Mouse (Mus musculus) ovary, postnatal 10 days (tissue): ENCODE results near the gene Dnajc7.
A peak's percentile ranks its signal among the peaks of the same experiment; 100 is the strongest.
"Not testable (repeated sequence)": the region's sequence is repeated elsewhere in the genome, so short reads cannot be mapped to it uniquely, and the experiment has no call there.

ENCODE experiments used
- DNase-seq: peaks from one replicate; pipeline ENCODE4 v3.0.0; 2022; ENCODE audit warnings: low spot score

Dnajc7 gene

DNA sequence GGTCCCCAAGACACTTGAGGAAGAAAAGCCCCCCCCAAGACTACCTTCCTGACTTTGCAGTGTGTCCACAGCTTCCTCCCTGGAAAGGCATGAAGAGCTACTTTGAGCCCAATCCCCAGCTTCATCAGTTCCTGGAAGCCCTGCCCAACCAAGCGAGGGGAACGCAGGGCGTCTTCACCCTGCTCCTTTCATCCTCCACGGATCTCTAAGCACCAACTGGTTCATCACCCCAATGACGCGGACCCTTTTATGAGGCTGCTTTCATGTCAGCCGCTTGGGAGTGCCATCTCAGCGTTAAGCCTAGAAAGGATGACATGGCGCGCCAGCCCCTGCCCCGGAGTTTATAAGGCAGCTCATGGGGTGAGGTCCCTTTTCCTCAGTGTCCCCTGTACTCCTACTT lies at the start of gene Dnajc7:
Gene Dnajc7, minus strand, starts transcription at position 187 of the 400 bp plus-strand sequence.
- DNase-seq, result no peak

DNA sequence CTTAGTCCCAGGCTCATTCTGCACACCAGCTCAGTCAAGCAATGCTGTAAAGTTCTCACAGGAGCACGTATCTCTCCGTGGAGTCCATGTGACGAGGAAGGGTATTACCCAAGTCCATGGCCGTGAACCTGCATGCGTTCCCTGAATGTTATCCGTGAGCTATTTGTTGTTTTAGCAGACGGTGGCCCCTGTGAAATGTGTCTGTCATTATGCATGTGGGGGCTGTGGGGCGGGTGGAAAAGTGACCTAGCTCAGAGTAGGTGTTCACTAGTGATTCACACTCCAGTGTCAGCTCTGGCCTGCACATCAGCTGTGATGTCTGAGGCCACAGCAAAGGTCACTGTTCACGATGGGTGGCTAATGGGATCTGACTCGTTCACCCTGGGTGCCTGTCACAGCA lies 39.8 kb upstream of the Dnajc7 start:
- DNase-seq, result no peak

DNA sequence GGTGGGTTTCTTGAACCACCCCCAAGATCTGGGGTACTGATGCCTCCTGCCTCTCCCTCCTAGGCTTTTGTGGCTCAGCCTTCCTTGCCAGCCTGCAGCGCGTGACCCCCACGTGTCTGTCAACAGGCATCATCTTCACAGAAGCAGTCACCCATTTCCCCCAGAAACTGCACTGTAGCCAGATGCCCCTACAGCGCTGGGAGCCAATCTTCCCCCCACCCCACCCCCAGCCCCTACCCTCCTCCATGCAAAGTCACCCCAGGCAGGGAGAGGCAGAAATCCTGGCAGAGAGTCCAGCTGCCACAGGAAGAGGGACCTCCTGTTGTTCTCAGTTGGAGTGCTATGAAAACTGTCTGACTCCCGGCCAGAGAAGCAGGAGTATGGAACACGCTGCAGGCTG lies 36.5 kb upstream of the Dnajc7 start:
- no peak for DNase-seq

DNA sequence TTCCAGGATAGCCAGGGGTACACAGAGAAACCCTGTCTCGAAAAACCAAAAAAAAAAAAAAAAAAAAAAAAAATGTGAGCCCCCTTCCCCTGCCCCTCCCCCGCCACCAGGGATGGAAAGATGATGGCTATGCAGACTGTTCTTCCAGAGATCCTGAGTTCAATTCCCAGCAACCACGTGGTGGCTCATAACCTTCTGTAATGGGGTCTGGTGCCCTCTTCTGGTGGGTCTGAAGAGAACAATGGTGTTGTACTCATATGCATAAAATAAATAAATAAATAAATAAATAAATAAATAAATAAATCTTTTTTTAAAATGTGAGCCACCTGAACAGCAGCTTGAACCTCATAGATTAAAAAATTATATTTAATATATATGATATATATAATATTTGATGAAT lies 35.6 kb upstream of the Dnajc7 start:
- not testable (repeated sequence) for DNase-seq

DNA sequence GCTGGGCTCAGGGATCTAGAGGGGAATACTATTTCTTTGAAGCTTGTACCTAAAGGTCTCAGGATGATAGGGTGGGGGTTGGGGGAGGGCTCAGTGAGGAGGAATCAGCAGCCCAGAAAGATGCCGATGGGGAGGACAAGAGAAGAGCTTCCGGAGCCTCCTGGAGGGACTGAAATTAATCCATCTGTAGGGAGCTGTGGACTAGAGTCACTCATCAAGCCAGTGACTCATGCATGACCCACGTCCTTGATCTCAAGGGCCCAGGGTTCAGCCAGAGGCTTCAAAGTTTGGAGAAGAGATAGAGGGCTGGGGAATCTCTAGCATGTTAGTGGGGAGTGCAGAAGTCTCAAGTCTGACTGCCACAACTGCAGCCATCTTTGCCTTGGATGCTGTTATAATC lies 31.8 kb upstream of the Dnajc7 start:
- no peak for DNase-seq

DNA sequence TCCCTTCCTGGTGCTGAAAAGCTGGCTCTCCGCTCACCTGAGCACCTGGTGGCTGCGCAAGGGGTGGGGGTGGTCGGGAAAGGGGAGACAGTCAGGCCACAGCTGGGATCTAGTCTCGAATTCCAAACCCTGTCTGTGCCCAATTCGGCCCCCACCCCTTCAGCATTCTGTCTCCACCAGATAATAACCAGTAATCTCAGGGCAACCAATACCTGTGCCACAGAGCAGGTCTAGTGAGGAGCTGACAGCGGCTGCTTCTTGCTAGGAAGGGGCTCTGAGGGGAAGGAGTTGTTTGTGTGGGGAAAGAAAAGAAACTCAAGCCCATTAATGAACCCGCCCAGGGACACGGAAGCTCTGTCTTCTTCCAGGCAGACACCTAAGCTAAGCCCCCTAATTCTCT lies 31.2 kb upstream of the Dnajc7 start:
- no peak for DNase-seq

DNA sequence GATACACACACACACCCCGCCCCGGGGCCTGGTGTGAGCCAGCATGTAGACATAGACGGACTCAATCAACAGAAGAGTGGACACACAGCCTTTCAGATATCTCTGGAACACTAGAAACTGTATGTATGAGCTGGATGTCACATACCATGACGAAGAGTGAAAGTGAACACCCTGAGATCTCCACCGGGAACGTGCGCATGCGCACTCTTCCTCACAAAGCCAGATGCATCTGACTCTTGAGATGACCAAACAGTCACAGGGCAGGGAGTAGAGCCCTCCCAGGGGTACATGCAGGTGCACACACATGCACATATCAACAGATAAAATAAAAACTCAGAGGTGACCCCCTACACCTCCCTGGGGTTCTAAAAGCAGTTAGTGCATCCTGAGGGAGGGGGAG lies 28.4 kb upstream of the Dnajc7 start:
- DNase-seq, result no peak

DNA sequence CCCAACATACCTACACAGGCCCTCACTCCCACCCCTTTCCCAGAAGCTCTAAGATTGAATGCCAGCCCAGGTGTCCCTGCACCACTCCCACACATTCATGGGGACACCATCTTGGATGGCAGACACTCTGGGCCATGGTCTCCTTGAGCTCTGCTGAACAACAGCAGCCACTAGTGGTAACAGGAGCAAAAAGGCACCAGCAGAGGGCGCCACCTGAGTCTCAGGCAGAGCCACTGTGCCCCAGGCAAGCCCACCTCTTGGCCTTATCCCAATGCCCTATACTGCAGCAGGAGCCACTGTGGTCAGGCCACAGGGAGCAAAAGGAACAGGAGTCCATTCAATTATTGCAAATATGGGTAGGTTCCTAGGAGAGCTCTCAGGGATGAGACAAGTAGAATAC lies 26.3 kb upstream of the Dnajc7 start:
- no peak for DNase-seq

DNA sequence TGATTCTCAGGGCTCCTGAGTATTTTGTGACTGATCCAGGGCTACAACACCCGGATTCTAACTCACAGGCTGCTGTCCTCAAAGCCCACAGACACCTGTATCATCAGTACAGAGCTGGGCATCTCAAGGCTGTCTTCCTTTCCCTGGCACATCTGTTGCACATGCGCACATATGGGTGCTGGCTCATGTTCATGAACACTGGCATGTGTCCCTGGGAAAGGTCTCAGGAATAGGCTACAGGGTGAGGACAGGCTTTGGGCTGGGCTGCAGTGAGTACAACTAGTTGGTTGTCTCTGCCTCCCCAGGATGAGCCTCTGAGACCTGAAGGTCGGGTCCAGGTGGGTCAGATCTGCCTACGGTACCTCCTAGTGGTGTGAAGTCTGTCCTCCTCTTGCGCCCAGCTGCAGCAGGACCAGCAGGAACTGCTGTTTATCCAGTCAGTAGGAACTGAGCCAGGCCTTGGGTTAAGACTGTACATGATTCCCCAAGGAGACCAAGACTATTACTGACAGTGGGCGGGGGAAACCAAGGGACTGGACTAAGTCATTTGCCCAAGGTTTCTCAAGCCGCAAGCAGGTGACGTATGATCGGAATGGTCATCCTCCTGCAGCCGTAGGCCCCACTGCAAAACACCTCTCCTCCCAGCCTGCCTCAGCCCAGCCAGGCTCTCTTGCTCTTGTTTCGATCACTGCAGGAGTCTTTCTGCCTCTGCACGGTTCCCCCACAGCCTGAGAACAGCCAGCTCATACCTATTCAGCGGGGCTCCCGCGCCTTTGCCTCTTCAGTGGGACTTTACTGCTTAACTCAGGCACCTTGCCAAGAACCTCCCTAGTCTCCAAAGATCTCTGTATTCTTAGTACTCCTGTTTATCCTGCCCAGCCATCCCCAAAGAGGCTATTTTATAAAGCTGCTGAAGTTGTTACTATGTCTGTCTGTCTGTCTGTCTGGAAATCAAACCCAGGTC lies 23.9 kb upstream of the Dnajc7 start:
- DNase-seq, result no peak

DNA sequence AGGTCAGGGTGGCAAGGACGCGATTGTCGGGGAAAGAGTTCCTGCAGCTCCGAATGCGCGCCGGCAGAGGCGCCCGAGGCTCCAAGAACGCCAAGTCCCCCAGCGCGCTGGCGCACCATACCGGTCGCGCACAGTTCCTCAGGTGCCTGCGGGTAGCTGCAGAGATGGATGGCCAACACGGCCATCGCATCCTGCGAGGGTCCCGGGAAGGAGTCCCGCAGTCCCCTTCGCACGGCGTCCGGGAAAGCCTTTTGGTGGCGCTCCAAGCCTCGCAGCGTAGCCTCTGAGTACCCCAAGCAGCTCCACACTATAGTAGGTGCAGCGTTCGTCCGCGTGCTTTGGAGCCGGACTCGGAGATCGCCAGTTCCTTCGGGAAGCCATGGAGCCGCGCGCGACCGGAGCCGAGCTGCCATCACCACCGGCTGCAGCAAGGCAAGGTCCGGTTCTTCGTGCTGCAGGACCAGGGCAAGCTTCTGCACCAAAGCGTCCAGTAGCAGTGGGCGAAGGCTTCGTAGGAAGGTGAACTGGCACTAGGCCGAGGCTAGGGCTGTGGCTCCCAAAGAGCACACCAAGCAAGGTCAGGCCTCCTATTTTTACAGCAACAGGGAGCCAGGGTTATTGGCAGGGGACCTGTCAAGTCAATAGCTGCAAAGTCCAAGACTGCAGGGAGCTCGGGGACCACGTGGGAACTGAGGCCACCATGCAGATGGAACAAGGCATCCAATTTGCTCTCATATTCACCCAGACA lies 20.4 kb upstream of the Dnajc7 start:
- DNase-seq, result no peak

DNA sequence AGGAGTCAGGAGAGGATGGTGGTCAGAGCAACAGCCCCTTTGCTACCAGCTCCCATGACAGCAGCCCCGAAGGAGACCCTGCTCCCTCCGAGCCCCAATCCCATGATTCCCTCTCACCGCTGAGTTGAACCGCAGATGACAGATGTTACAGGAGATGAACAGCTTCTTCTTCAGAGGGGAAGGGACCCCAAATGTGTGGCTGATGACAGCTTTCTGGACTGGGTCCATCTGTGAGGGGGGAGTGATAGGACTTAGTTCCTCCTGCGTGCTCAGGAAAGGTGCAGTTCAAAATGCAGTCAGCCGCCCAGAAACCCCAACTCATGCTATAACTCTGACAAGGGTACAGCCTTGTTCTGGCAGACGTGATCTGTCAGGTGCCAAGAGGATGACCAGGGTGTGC lies 14.6 kb upstream of the Dnajc7 start:
- no peak for DNase-seq

DNA sequence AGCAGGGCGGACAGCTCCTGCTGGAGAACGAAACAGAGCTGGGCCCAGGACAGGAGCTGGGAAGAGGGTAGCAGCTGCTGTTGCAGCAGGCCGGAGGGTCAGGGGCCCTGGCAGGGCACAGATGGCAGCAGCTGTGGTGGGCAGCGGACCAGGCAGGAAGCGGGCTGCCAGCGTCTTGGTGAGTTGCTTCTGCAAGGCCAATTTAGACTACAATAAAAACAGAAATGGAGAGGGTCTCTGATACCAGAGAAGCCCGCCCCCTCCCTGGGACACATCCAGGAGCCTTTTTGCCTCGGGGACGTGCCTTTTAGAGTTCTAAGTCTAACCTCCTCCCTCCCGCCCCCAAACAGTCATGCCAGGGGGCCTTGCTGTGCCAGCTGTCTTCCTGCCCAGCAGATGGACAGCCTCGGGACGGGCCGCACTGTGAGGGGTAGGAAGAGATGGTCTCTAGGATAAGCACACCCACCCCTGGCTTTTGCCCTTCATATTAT lies 8.9 kb upstream of the Dnajc7 start:
- DNase-seq, result peak; percentile 13

DNA sequence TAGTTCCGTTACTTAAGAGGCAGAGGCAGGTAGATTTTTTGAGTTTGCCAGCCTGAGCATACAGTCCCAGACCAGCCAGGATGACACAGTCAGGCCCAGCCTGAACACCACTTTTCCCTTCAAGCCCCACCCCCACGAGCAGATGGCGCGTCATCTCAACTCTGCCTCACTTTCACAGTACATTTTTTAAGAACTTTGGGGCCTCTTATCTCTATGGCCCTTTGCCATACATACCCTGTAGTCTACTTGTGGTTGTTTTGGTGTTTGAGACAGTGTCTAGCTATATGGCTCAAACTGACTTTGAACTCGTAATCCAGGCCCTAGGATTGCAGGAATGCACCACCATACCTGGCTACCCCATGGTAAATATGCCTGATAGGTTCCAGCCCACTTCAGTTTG lies 8.1 kb upstream of the Dnajc7 start:
- no peak for DNase-seq

DNA sequence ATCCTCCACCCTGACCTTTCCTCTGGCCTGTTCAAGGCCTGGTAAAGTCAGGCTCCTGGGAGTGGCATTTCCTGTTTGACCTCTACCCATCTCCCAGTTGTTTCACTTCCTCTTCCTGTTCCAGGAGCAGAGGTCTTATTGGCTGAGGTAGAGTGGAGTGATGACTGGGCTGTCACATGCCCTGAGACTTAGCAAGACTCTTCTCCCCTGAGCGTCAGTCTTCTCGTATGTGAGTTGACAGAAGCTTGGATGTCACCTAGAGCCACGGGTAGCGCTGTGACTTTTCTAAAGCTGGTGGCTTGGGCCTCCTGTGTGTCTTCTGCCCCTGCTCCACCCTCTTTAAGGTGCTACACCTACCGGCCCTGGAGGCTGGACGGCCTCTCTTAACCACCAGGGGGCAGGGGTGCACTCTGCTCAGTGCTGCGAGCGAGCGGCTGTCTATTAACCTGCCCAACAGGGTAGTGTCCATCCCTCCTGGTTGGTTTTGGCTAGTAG lies 6.8 kb upstream of the Dnajc7 start:
- peak; percentile 45 for DNase-seq

DNA sequence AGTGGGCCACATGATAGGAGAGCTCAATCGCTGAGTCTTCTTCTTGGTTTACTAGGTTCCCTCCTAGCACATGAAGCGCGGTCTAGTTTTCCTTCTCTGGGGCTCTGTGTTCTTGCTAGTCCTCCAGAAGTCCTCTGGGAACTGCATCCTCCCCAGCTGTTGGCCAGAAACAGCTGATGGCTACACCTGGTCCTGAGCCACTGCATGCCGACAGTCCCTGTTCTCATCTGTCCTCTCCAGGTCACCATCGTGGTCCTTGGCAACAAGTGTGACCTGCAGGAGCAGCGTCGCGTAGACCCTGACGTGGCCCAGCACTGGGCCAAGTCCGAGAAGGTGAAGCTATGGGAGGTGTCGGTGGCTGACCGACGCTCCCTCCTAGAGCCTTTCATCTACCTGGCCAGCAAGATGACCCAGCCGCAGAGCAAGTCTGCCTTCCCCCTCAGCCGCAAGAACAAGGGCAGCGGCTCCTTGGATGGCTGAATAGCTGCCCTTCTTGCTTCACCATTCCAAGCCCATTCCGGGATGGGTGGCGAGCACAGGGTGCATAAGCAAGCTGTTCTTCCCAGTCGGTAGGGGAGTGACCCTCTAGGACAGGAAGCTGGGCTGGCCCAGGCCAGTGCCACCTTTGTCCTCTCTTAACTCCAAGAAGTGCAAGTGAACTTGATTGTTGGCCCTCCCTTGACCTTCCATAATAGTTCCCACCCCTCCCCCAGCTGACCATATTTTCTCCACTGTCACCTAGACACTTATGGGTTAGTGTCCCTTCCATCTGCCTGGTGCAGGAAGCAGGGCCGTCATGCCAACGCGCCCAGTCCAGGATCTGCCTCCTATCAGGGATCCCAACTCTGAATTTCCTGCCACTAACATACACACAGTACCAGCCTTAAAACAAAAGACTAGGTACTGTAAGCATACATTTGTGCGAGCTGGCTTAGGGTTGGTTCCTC lies 6.1 kb upstream of the Dnajc7 start:
- no peak for DNase-seq

DNA sequence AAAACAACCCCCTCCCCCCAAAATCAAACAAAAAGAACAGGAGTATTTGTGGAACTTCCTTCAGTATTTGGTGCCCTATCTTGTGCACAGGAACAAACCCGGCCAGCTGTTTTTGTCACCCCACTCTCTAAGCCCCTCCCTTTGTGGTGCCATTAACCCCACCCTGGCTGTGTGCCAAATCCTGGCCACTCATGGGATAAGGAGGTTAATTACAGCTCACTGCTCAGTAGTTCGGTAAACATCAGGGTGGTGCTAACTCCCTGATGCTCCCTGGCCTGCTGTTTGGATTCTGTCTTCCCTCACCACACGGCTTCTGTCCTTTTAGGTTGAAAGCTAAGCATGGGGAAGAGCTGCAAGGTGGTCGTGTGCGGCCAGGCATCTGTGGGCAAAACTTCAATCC lies 3.9 kb upstream of the Dnajc7 start:
- DNase-seq, result no peak

DNA sequence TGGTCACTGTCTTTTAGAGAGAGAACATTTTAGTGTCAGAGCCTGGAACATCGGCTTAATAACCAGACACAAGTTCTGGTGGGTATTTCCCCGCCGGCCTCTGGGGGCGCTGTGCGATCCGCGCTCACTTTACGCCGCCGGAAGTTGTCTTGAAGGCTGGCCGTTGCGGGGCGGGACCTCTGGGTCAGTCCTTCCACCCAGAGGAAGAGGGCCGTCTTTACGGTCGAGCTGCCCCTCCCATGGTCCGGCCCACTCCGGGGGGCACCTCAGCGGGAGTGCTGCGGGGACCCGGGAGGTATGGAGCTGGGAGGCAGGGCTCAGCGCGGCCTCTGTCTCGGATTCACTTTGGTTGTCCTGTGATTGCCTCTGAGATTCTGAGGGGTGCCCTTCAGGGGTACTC lies 2.7 kb upstream of the Dnajc7 start:
- peak; percentile 83 for DNase-seq

DNA sequence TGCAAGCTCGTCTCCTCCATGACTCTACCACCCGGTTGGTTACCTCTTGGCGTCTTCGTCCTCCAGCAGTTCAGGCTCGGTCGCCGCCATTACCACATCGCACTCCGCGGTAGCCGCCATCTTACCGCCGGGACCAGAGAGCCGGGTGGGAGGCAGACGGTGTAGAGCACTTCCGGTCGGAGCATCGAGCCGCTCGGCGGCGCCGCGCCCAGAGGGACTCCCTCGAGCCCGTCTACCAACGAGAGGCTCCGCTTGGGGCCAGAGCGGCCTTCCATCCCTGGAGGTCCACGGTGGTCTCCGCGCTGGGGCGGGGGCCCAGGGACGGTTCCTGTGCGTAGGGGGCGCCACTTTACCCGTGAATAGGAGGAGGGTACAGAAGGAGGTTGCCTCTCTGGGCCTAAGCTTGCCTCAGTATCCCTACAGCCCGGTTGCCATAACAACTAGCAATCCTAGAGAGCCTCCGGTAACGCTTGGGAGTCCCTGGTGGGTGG lies 438 bp downstream of the Dnajc7 start:
- DNase-seq, result peak; percentile 91

DNA sequence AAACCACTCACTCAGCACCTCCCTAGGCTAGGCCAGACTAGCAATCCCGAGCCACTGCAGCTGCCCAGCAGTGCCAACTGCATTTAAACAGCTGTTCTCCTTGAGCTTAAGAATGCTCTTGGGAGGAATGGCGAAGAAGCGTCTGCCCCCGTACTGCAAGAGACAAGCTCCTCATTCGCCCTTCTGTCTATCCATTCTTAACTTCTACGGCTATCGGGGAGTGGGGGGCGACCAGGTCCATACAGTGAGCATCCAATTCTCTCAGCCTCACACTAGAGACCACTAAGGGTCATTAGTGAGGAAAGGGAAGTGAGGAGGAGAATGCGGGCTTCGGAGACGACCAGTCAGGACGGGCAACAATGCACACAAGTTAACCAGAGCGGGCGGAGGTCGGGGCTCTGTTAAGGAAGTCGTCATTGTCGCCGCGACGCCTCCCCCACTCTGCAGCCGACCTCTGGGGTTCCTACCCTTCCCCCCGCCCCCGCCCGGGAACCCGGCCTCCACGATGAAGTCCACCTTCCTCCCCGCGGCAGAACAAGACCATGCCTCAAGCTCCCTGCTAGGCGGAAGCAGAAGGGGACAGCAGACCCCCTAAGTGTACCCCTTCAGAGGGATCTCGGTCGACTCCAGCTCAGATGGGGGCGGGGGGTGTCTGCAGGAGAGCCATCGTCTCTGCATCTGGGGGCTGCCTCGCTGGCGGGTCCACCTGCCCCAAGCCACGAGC lies 1.0 kb downstream of the Dnajc7 start, which contains the start of gene Nkiras2:
Gene Nkiras2, plus strand, starts transcription at position 484 of the 724 bp plus-strand sequence.
- no peak for DNase-seq

DNA sequence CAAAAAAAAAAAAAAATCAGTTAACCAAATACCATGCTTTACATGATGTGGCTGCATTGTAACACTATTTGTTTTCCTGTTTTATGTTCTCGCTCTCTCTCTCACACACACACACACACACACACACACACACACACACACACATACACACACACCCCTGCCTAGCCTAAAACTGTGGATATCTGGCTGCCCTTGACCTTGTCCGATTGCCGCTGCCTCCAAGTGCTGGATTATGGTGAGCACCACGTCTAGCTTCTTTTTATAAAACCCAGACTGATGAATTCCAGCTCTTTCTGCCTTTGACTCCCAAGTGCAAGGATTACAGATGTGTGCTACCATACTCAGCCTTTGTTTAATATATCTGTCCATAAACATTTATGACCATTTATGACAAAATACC lies 2.5 kb downstream of the Dnajc7 start:
- DNase-seq, result no peak

DNA sequence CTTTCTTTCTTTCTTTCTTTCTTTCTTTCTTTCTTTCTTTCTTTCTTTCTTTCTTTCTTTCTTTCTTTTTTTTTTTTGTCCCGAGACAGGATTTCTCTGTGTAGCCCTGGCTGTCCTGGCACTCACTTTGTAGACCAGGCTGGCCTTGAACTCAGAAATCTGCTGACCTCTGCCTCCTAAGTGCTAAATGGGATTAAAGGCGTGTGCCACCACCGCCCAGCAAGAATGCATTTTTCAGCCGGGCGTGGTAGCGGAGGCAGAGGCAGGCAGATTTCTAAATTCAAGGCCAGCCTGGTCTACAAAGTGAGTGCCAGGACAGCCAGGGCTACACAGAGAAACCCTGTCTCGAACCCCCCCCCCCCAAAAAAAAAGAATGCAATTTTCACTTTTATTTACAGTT lies 3.1 kb downstream of the Dnajc7 start:
- not testable (repeated sequence) for DNase-seq
